Mouse (Mus musculus): Measurements from ENCODE around the gene Minpp1. TPM values are rescaled to one million over a fixed set of nuclear protein-coding genes. Genes with fewer than 3 reads are reported as not detected.

Minpp1 gene
- 65.6 TPM for polyA plus RNA-seq (2014; fragmentation: Illumina TruSeq; extraction: RNeasy Lipid Tissue Mini Kit (QIAGEN cat#74804))

GRCm38 (mm10) chr19:32485681-32486105 is at the start of gene Minpp1:
Gene Minpp1 (plus strand): TSS chr19:32485769.

GRCm38 (mm10) chr19:32466478-32466877 is 19.1 kb upstream of the Minpp1 start, which contains the start of gene Rpl9-ps6:
Gene Rpl9-ps6 (minus strand): TSS chr19:32466578.

Other genes starting within 250 kb of the Minpp1 start
- gene Sgms1, start 96.1 kb upstream of the Minpp1 start, polyA plus RNA-seq (2014; fragmentation: Illumina TruSeq; extraction: RNeasy Lipid Tissue Mini Kit (QIAGEN cat#74804)): 117 TPM
- gene Rpl9-ps6, start 19.2 kb upstream of the Minpp1 start, polyA plus RNA-seq (2014; fragmentation: Illumina TruSeq; extraction: RNeasy Lipid Tissue Mini Kit (QIAGEN cat#74804)): 24.8 TPM
- gene Papss2, start 110.0 kb downstream of the Minpp1 start, polyA plus RNA-seq (2014; fragmentation: Illumina TruSeq; extraction: RNeasy Lipid Tissue Mini Kit (QIAGEN cat#74804)): 162 TPM